Mouse (Mus musculus) layer of hippocampus, adult 2 months (tissue): Measurements from ENCODE around the gene Iqschfp. TPM values are rescaled to one million over a fixed set of nuclear protein-coding genes. Genes with fewer than 3 reads are reported as not detected.

Source experiments
- DNase-seq, 2 experiments: peaks; one replicate each; pipeline ENCODE4 v3.0.0; 2022; ENCODE audit warnings: low spot score in 2 of 2
- H3K27ac ChIP-seq: fragments of 200-600 bp; 2 replicates; pipeline ENCODE4 v1.8.1; 2022
- H3K4me3 ChIP-seq: fragments of 200-600 bp; 2 replicates; pipeline ENCODE4 v1.8.1; 2022; ENCODE audit warnings: mild to moderate bottlenecking
- CTCF ChIP-seq: fragments of 200-600 bp; conservative IDR thresholded peaks from 2 replicates; pipeline ENCODE4 v1.8.1; 2022; ENCODE audit warnings: antibody characterized with exemption, mild to moderate bottlenecking, moderate library complexity
- total RNA-seq, 2 experiments: library from RNA; stranded (reverse); gene quantifications; 2 replicates each; pipeline ENCODE4 v1.2.3; 2021

Gene Iqschfp
- total RNA-seq, 2 experiments from 2014 or later = 13.6 to 15.5 TPM

- H3K4me3 ChIP-seq = no peak overlapping the region
- no peak overlapping the region for H3K27ac ChIP-seq
- DNase-seq = peak in 1 of 2 experiments; percentile 20
- no peak for TF ChIP-seq CTCF
Measured at GRCm38 (mm10) chr3:68126284-68126856, 234.3 kb downstream of the Iqschfp start.

GRCm38 (mm10) chr3:68130386-68130785 lies 238.4 kb downstream of the Iqschfp start:
- no peak for TF ChIP-seq CTCF
- no peak for DNase-seq
- H3K27ac ChIP-seq = no peak overlapping the region
- no peak overlapping the region for H3K4me3 ChIP-seq

- Histone ChIP-seq H3K4me3 (no peak overlapping the region), H3K27ac (no peak overlapping the region)
- no peak for TF ChIP-seq CTCF
- DNase-seq = no peak
Measured at GRCm38 (mm10) chr3:68138833-68139627, 247.0 kb downstream of the Iqschfp start.

- Histone ChIP-seq H3K4me3 (no peak overlapping the region), H3K27ac (no peak overlapping the region)
- peak in 1 of 2 experiments; percentile 12 for DNase-seq
- no peak for TF ChIP-seq CTCF
Measured at GRCm38 (mm10) chr3:68150688-68151087, 258.7 kb downstream of the Iqschfp start.

- no peak overlapping the region for H3K4me3 ChIP-seq
- no peak for TF ChIP-seq CTCF
- DNase-seq = no peak
- H3K27ac ChIP-seq = no peak overlapping the region
Measured at GRCm38 (mm10) chr3:68160175-68160574, 268.1 kb downstream of the Iqschfp start.

- no peak for TF ChIP-seq CTCF
- Histone ChIP-seq H3K27ac (no peak overlapping the region), H3K4me3 (no peak overlapping the region)
- no peak for DNase-seq
Measured at GRCm38 (mm10) chr3:68160760-68161159, 268.7 kb downstream of the Iqschfp start.

GRCm38 (mm10) chr3:68178248-68178647 lies 286.2 kb downstream of the Iqschfp start:
- TF ChIP-seq CTCF = no peak
- no peak overlapping the region for H3K27ac ChIP-seq
- no peak overlapping the region for H3K4me3 ChIP-seq
- DNase-seq = no peak

- DNase-seq = no peak
- no peak for TF ChIP-seq CTCF
- no peak overlapping the region for H3K4me3 ChIP-seq
- H3K27ac ChIP-seq = no peak overlapping the region
Measured at GRCm38 (mm10) chr3:68187471-68187870, 295.4 kb downstream of the Iqschfp start.

GRCm38 (mm10) chr3:68189100-68189499 lies 297.1 kb downstream of the Iqschfp start:
- DNase-seq = no peak
- Histone ChIP-seq H3K4me3 (no peak overlapping the region), H3K27ac (no peak overlapping the region)
- TF ChIP-seq CTCF = no peak

GRCm38 (mm10) chr3:68196933-68197332 lies 304.9 kb downstream of the Iqschfp start:
- no peak overlapping the region for H3K27ac ChIP-seq
- no peak overlapping the region for H3K4me3 ChIP-seq
- DNase-seq = no peak
- TF ChIP-seq CTCF = no peak

- TF ChIP-seq CTCF = no peak
- peak; percentile 33 to 61 for DNase-seq
- H3K4me3 ChIP-seq = no peak overlapping the region
- peak overlapping the region; percentile 78 for H3K27ac ChIP-seq
Measured at GRCm38 (mm10) chr3:68201214-68201613, 309.2 kb downstream of the Iqschfp start.

- H3K27ac ChIP-seq = peak overlapping the region; percentile 78; the same call in 1 of the 2 replicates
Measured at GRCm38 (mm10) chr3:68202162-68202902, 310.3 kb downstream of the Iqschfp start.

GRCm38 (mm10) chr3:68203934-68204467 lies 312.0 kb downstream of the Iqschfp start:
- no peak for DNase-seq
- no peak for TF ChIP-seq CTCF
- H3K27ac ChIP-seq = no peak overlapping the region
- no peak overlapping the region for H3K4me3 ChIP-seq

More at GRCm38 (mm10) chr3:68202162-68202902, 310.3 kb downstream of the Iqschfp start:
- TF ChIP-seq CTCF = no peak
- H3K4me3 ChIP-seq = no peak overlapping the region
- DNase-seq = no peak
